Mouse (Mus musculus): Measurements from ENCODE around the gene Tmem30b. TPM values are rescaled to one million over a fixed set of nuclear protein-coding genes. Genes with fewer than 3 reads are reported as not detected.
A peak's percentile ranks its signal among the peaks of the same experiment; 100 is the strongest.

The Tmem30b gene
- total RNA-seq, 2 experiments from 2014 or later = 3.0 to 5.8 TPM

DNA sequence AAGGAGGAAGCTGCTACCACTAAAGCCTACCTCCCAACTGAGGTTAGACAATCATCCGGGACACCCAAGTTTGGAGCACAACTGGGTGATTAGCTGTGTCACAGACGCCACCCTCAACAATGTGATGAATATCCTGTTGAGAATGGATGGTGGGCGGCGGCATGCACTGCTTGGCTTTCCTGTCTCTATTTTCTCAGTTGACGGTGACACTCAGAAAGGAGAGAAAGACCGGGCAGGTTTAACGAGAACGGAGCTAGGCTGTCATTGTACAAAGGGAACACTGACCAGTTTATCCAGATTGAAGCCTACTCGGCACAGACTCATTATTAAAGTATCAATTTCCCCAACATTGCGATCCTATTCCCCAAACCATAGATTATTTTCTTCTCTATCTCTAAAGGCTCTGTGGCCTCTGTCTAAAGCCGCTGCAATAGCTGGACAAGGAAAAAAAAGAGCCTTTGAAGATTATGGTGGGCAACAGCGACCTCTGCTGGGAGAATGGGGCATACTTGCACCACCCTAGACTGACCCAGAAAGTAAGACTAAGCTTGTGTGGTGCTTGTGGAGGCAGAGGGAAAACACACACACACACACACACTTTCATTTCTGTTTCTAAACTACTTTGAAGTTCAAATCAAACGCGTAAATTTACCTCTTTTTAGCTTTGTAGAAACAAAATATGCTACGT lies 29.0 kb downstream of the Tmem30b start:
- DNase-seq = peak; percentile 89

DNA sequence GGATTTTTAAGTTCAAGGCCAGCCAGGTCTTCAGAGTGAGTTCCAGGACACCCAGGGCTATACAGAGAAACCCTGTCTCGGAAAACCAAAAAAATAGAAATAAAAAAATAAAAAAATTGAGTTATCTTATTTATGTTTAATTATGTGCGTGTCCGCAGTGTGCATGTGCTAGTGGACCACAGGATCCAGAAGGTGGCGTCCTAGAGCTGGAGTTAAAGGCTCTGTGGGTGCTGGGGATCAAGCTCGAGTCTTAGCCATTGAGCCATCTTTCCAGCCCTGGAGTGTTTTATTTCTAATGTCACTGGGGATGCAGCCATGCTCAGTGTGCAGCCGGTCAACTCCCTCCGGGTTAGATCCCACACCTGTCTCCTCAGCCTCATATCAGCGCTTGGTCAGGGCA lies 29.7 kb downstream of the Tmem30b start:
- DNase-seq = no peak

DNA sequence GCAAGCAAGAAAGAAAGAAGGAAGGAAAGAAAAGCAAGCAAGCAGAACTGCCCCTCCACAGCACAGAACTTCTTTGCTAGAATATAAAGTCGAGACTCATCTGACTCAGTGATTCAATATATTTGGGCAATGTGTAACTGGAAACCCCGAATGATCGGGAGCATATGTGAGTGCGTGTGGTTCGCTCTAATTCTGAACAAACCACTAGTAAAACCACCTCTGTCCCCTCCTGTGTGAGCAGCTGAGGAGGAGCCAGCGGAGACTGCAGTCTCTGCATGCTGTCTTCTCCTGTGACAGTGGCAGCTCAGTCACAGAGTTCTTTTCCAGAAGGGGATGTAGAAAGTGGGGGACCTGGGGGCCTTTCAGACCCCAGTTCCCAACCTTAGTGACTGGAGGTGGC lies 31.5 kb downstream of the Tmem30b start:
- DNase-seq = no peak

DNA sequence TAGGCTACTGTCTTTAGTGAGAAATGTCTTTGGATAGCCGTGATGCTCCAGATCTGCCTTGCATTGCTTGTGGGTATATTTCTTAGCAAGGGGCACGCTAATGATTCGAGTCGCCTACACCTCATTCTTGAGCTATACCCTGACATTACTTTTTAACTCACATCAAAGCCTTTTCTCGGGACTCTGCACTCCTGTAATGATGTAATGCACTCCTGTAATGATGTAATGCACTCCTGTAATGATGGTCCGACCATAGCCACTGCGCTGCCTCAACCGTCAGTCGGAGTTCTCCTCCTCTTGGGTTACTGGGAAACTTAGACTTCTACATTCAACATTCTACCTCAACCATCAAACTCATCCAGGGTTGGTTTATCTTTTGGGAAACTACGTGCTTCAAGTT lies 32.2 kb downstream of the Tmem30b start:
- DNase-seq = no peak

DNA sequence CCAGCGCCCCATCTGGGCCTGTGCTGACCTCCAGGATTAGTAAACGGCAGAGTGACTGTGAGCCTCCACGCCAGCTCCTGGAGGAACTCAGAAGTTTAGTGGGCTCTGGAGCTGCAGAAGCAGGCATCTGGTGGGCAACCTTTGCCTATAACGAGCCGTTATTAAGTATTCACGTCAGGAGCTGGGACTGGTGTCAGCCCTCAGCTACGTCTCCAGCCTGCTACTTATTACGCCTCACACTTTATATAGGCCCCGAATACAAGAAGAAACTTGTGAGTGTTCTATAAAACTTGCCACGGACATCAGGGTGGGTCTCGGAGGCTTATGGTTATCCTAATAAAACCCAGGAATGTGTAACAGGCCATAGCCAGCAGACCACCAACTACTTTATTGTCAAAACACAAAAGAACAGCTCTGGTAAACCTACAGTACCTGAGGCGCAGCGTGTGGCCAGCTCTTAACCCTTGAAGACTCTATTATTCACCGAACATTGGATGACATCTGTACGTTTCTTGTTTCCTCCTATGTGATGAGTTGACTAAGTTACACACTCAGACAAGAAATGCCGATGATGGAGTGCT lies 34.6 kb downstream of the Tmem30b start:
- DNase-seq = no peak

- DNase-seq = no peak
Measured at GRCm38 (mm10) chr12:73507105-73507504, 39.1 kb downstream of the Tmem30b start.

DNA sequence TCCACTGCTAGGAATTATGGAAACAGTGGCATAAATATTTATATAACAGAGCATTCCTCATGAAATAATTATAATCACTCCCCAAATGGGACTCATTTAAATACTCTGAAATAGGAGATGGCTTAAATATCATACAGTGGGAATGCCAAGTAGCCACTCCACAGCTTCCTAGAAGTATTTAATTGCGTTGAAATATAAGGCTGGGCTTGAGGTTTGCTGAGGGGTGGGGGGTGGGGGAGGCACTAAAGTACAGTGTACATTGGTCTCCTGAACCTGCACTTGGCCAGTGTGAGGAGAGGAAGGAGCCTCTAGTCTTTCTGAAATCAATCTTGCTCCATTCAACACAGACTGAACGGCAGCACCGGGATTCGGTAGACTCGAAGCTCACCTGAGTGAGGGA lies 39.5 kb downstream of the Tmem30b start:
- no peak for DNase-seq

DNA sequence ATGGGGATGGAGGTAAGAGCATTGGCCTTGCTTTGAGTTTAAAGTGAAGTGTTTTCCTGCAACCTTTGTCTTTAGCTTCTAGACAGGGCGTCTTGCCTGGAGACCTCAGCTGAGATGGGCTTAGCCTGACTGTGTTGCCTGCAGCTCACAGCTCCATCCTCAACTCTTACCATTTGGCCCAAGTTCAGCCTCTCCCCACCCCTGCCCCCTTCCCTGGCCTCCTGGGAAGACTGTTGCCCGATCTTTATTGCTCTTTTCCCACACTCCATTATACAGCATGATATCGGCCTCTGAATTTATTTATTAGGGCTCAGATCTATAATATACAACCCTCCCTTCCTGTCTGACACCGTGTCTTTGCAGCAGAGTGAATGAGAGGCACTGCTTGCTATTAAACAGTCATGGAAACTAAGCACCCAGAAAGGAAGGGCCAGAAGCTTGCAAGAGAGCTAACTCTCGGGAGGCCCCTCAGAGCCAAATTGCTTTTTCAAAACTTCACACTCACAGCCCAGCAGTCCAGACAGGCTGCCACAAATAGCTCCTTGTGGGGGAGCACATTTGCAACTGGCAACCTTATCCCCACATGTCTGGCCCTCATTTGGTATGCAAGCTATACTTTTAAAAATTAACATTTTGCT lies 45.4 kb downstream of the Tmem30b start:
- peak; percentile 23 for DNase-seq

DNA sequence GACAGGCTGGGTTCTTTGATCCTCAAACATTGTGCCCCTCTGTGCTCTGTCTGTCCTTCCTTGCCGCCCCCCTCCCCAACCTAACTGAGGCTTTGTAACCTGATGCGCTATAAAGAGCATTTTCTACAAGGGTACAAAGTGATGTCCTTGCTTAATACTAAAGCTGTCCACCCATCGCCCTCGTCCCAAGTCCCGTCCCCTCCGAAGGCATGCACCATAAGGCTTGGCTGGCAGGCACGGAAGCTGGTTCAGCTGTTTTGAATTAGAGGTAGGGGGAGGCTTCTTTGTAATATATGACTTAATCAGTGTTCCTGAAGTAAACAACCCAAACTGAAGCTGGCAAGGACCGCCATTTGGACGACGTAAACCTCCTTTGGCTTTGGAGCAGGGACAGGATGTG lies 51.0 kb downstream of the Tmem30b start:
- DNase-seq = no peak

- peak; percentile 41 for DNase-seq
Measured at GRCm38 (mm10) chr12:73493929-73494530, 52.2 kb downstream of the Tmem30b start.

Other genes with a start within 250 kb of the Tmem30b start
- 10 to 100 TPM; 21.7 to 25.6 TPM for gene Prkch, start 38.4 kb upstream of the Tmem30b start, total RNA-seq (2021)

All from adrenal gland, postnatal 10 days (tissue).